Mouse (Mus musculus): Measurements from ENCODE around the gene Neurl4. TPM values are rescaled to one million over a fixed set of nuclear protein-coding genes. Genes with fewer than 3 reads are reported as not detected.
A peak's percentile ranks its signal among the peaks of the same experiment; 100 is the strongest.

Gene Neurl4
- total and polyA plus RNA-seq, 2 experiments: 10.1 to 20.7 TPM

- no peaks in the 10 kb centered on the region for H3K79me2 ChIP-seq (ENCODE audit: control insufficient read depth, insufficient read depth, low read length)
- no peak overlapping the region for H3K27ac ChIP-seq (replicated peaks; ENCODE audit: insufficient read depth, low read depth, low read length)
- H3K4me1 ChIP-seq (ENCODE audit: control insufficient read depth, insufficient read depth, low read length): peaks cover 3% of the 10 kb centered on the region; the same call in 1 of the 2 replicates
- no peak for DNase-seq (ENCODE audit: extremely low read depth, low read depth, low spot score)
- H3K4me3 ChIP-seq (ENCODE audit: insufficient read depth, low read depth, low read length): no peak overlapping the region
- no peaks in the 10 kb centered on the region for H3K36me3 ChIP-seq (ENCODE audit: control insufficient read depth, insufficient read depth, low read length)
- WGBS: 92% methylated on average over 18 of the region's 18 CpGs
- TF ChIP-seq POLR2A (IDR thresholded peaks at IDR 0.05; ENCODE audit: extremely low read depth, insufficient read depth, low read length) (no peak), CTCF (IDR thresholded peaks at IDR 0.05; ENCODE audit: low read depth, low read length) (no peak)
- H3K27me3 ChIP-seq (ENCODE audit: control insufficient read depth, insufficient read depth, low read length): no peaks in the 10 kb centered on the region
- H3K9ac ChIP-seq (ENCODE audit: low read depth, low read length): no peak overlapping the region
Measured at GRCm38 (mm10) chr11:69945997-69946891, 45.4 kb downstream of the Neurl4 start.

DNA sequence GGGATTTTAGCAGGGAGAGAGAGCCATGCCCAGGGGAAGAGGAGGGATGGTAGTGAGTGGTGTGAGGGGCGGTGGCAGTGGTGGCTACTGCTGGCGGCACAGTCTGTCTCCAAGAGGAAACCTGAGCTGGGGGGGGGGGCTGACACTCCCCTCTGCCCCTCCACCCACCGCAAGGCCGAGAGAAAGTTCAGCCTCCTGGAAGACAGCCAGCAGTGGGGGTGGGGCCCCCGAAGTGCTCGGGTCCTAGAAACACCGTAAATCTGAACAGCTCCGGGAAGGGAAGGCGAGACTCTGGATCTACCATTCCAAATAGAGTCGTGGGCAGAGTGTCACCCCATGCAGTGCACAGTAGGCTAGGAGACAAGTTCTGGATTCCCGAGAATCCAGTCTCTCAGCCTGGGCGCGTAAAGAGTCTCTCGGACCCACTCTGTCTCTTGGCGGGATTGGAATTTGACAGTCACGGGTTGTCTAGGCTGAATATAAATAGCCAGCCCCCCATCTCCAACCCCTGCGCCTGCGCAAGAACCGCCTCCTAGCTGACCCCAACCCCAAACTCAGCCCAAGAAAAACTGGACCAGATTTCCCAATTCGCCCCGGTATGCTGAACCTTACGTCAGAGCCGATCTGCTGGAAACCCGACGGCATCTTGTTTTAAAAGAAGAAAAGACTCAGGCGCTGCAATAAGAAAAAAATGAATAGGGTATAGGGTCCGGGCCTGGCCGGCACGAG lies 46.6 kb downstream of the Neurl4 start:
- Histone ChIP-seq H3K27ac (replicated peaks; ENCODE audit: insufficient read depth, low read depth, low read length) (no peak overlapping the region), H3K79me2 (ENCODE audit: control insufficient read depth, insufficient read depth, low read length) (no peaks in the 10 kb centered on the region)
- WGBS: 28% methylated on average over 29 of the region's 29 CpGs

GRCm38 (mm10) chr11:69948066-69948762 lies 47.3 kb downstream of the Neurl4 start, which contains the start of gene Slc2a4:
Gene Slc2a4, minus strand, starts transcription at chr11:69948188.
- Histone ChIP-seq H3K9ac (ENCODE audit: low read depth, low read length) (no peak within 1 kb of the TSS; the same call in 1 of the 2 replicates), H3K4me3 (ENCODE audit: insufficient read depth, low read depth, low read length) (peak within 1 kb of the TSS; percentile 49; the same call in 1 of the 2 replicates), H3K4me1 (ENCODE audit: control insufficient read depth, insufficient read depth, low read length) (peaks cover 3% of the 10 kb centered on the region; the same call in 1 of the 2 replicates), H3K36me3 (ENCODE audit: control insufficient read depth, insufficient read depth, low read length) (no peaks in the 10 kb centered on the region), H3K27me3 (ENCODE audit: control insufficient read depth, insufficient read depth, low read length) (no peaks in the 10 kb centered on the region), H3K79me2 (ENCODE audit: control insufficient read depth, insufficient read depth, low read length) (no peaks in the 10 kb centered on the region), H3K27ac (replicated peaks; ENCODE audit: insufficient read depth, low read depth, low read length) (no peak within 1 kb of the TSS; the same call in 1 of the 2 replicates)
- TF ChIP-seq POLR2A (IDR thresholded peaks at IDR 0.05; ENCODE audit: extremely low read depth, insufficient read depth, low read length) (no peak), CTCF (IDR thresholded peaks at IDR 0.05; ENCODE audit: low read depth, low read length) (no peak)
- DNase-seq (ENCODE audit: extremely low read depth, low read depth, low spot score): peak; percentile 63
- 1% methylated on average over 34 of the region's 34 CpGs for WGBS

More for the DNA sequence above, 46.6 kb downstream of the Neurl4 start:
- Histone ChIP-seq H3K4me3 (ENCODE audit: insufficient read depth, low read depth, low read length) (peak overlapping the region; percentile 49; the same call in 1 of the 2 replicates), H3K4me1 (ENCODE audit: control insufficient read depth, insufficient read depth, low read length) (peaks cover 3% of the 10 kb centered on the region; the same call in 1 of the 2 replicates), H3K9ac (ENCODE audit: low read depth, low read length) (no peak overlapping the region), H3K27me3 (ENCODE audit: control insufficient read depth, insufficient read depth, low read length) (no peaks in the 10 kb centered on the region), H3K36me3 (ENCODE audit: control insufficient read depth, insufficient read depth, low read length) (no peaks in the 10 kb centered on the region)
- no peak for DNase-seq (ENCODE audit: extremely low read depth, low read depth, low spot score)
- TF ChIP-seq CTCF (IDR thresholded peaks at IDR 0.05; ENCODE audit: low read depth, low read length): no peak

DNA sequence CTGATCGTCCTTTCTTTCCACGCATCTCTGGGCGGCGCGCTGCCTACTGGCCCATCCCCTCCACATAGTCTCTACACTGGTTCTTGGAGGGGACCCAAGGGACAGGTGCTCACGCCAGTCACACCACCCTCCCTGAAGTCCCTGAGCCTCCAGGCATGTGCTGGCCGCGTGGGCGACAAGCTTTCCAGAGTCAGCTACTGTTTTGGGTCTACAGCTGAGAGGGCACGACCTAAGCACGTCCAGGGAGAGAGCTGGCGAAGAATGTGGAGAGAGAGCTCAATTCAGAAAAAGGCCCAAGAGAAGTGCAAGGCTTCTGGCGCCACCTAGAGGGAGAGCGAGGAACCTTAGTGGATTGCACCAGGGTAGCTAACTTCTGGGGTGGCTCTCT lies 47.9 kb downstream of the Neurl4 start:
- peak; percentile 76 for DNase-seq (ENCODE audit: extremely low read depth, low read depth, low spot score)
- Histone ChIP-seq H3K4me3 (ENCODE audit: insufficient read depth, low read depth, low read length) (peak overlapping the region; percentile 31; the same call in 1 of the 2 replicates), H3K9ac (ENCODE audit: low read depth, low read length) (no peak overlapping the region), H3K4me1 (ENCODE audit: control insufficient read depth, insufficient read depth, low read length) (peaks cover 3% of the 10 kb centered on the region; the same call in 1 of the 2 replicates), H3K27me3 (ENCODE audit: control insufficient read depth, insufficient read depth, low read length) (no peaks in the 10 kb centered on the region), H3K27ac (replicated peaks; ENCODE audit: insufficient read depth, low read depth, low read length) (no peak overlapping the region; the same call in 1 of the 2 replicates), H3K36me3 (ENCODE audit: control insufficient read depth, insufficient read depth, low read length) (no peaks in the 10 kb centered on the region), H3K79me2 (ENCODE audit: control insufficient read depth, insufficient read depth, low read length) (no peaks in the 10 kb centered on the region)
- no peak for TF ChIP-seq POLR2A (IDR thresholded peaks at IDR 0.05; ENCODE audit: extremely low read depth, insufficient read depth, low read length)
- TF ChIP-seq CTCF (IDR thresholded peaks at IDR 0.05; ENCODE audit: low read depth, low read length): peak; percentile 87
- WGBS: under 1% methylated on average over 14 of the region's 14 CpGs

- H3K4me3 ChIP-seq (ENCODE audit: insufficient read depth, low read depth, low read length): no peak overlapping the region
- no peaks in the 10 kb centered on the region for H3K27me3 ChIP-seq (ENCODE audit: control insufficient read depth, insufficient read depth, low read length)
- WGBS: 58% methylated on average over 4 of the region's 4 CpGs
- TF ChIP-seq POLR2A (IDR thresholded peaks at IDR 0.05; ENCODE audit: extremely low read depth, insufficient read depth, low read length) (no peak), CTCF (IDR thresholded peaks at IDR 0.05; ENCODE audit: low read depth, low read length) (peak; percentile 30; the same call in 1 of the 2 replicates)
- H3K9ac ChIP-seq (ENCODE audit: low read depth, low read length): no peak overlapping the region
- DNase-seq (ENCODE audit: extremely low read depth, low read depth, low spot score): no peak
- no peaks in the 10 kb centered on the region for H3K79me2 ChIP-seq (ENCODE audit: control insufficient read depth, insufficient read depth, low read length)
- H3K36me3 ChIP-seq (ENCODE audit: control insufficient read depth, insufficient read depth, low read length): no peaks in the 10 kb centered on the region
- no peak overlapping the region for H3K27ac ChIP-seq (replicated peaks; ENCODE audit: insufficient read depth, low read depth, low read length)
- H3K4me1 ChIP-seq (ENCODE audit: control insufficient read depth, insufficient read depth, low read length): peaks cover 3% of the 10 kb centered on the region; the same call in 1 of the 2 replicates
Measured at GRCm38 (mm10) chr11:69950807-69951459, 50.1 kb downstream of the Neurl4 start.

All from liver, adult 2 months (tissue).